Mouse (Mus musculus): ENCODE measurements around the gene Sh3rf1. TPM values are rescaled to one million over a fixed set of nuclear protein-coding genes. Genes with fewer than 3 reads are reported as not detected.

The Sh3rf1 gene
- total and polyA plus RNA-seq, 2 experiments from 2014 or later = 17.9 to 31.3 TPM

DNA sequence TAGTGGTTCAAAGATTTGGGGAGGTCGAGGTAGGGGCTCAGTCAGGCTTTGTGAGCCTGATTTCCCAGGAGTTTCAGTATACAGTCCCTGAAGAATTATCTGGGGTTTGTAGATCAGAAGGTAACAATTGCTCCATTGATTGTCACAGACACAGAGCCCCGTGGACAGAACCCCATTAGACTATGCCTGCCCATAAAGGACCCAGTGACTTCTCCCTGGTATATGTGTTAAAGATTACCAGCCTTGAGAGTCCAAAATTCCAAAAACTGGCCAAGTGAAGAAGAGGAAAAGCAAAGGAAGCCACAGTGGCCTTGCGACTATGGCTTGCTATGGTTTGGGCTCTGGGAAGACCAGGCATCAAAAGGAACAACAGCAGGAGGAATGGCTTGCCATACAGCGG is 136.7 kb downstream of the Sh3rf1 start:
- WGBS = 75% methylated on average over 4 of the region's 4 CpGs
- H3K4me3 ChIP-seq (ENCODE audit: low read length) = no peak overlapping the region
- no peak for TF ChIP-seq CTCF (IDR thresholded peaks at IDR 0.05; ENCODE audit: low read depth)
- H3K27me3 ChIP-seq (ENCODE audit: insufficient read depth, low read length) = no peaks in the 10 kb centered on the region
- no peak overlapping the region for H3K9ac ChIP-seq (replicated peaks; ENCODE audit: low read length)
- H3K4me2 ChIP-seq (ENCODE audit: low read depth, low read length) = no peak overlapping the region
- H3K4me1 ChIP-seq (ENCODE audit: insufficient read depth, low read length) = 0 out of 2 replicates have a peak, but pooled peaks cover 6% of the 10 kb centered on the region
- H3K27ac ChIP-seq = no peak overlapping the region
- ATAC-seq (no peak), DNase-seq (ENCODE audit: low spot score) (no peak)
- H3K36me3 ChIP-seq (ENCODE audit: insufficient read depth, low read length) = no peaks in the 10 kb centered on the region; the same call in 1 of the 2 replicates
- no peaks in the 10 kb centered on the region for H3K9me3 ChIP-seq (ENCODE audit: low read length)

DNA sequence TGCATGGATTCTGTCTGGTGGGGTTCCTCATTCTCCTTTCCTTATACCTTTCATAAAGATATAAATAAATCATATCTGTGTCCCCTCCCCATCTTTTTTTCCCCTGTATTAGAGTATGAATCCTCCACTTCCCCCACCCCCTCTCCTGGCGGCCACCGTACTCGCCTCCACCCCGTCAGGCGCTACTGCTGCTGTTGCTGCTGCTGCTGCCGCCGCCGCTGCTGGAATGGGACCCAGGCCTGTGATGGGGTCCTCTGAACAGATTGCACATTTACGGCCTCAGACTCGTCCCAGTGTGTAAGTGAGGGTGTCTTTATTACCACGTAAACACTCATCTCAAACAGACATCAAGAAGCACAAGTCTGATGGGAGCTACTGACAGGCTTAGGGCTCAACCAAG is 137.8 kb downstream of the Sh3rf1 start:
- 0 out of 2 replicates have a peak, but pooled peaks cover 6% of the 10 kb centered on the region for H3K4me1 ChIP-seq (ENCODE audit: insufficient read depth, low read length)
- no peak for DNase-seq (ENCODE audit: low spot score)
- H3K4me2 ChIP-seq (ENCODE audit: low read depth, low read length) = no peak overlapping the region
- no peak for ATAC-seq
- H3K36me3 ChIP-seq (ENCODE audit: insufficient read depth, low read length) = no peaks in the 10 kb centered on the region; the same call in 1 of the 2 replicates
- 89% methylated on average over 11 of the region's 11 CpGs for WGBS
- no peak overlapping the region for H3K27ac ChIP-seq
- H3K9ac ChIP-seq (replicated peaks; ENCODE audit: low read length) = no peak overlapping the region
- no peak for TF ChIP-seq CTCF (IDR thresholded peaks at IDR 0.05; ENCODE audit: low read depth)
- no peaks in the 10 kb centered on the region for H3K9me3 ChIP-seq (ENCODE audit: low read length)
- H3K27me3 ChIP-seq (ENCODE audit: insufficient read depth, low read length) = no peaks in the 10 kb centered on the region
- H3K4me3 ChIP-seq (ENCODE audit: low read length) = no peak overlapping the region

DNA sequence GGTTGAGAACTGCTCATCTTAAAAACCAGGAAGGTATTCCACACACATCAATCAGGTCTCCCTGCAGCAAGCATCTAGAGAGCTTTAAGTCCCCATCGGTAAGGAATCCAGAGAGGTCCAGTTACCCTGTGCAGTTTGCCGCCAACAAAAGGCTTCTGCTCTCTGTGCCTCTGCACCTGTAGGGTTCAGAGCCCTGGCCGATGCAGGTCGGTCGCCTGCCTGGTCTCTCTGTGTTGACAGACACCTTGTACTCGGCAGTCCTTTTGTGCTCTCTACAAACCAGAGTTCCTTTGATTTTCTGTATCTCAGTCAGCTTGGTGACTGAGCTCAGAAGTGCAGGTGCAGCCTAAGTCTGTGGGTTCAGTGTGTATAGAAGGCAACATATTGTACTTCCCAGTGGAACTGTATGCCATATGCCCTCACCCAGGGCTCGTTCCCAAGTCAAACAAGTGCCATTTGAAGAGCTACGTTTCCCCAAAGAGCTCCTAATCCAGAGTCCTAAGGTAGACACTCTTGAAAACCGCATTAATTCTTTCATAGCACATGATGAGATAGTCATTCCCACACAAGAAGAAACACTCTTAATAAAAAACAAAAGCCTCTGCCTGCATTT is 138.7 kb downstream of the Sh3rf1 start:
- no peak for DNase-seq (ENCODE audit: low spot score)
- no peak overlapping the region for H3K27ac ChIP-seq
- WGBS = 69% methylated on average over 9 of the region's 9 CpGs
- no peak for ATAC-seq
- no peaks in the 10 kb centered on the region; the same call in 1 of the 2 replicates for H3K36me3 ChIP-seq (ENCODE audit: insufficient read depth, low read length)
- H3K4me1 ChIP-seq (ENCODE audit: insufficient read depth, low read length) = 0 out of 2 replicates have a peak, but pooled peaks cover 6% of the 10 kb centered on the region
- H3K4me3 ChIP-seq (ENCODE audit: low read length) = no peak overlapping the region
- no peak for TF ChIP-seq CTCF (IDR thresholded peaks at IDR 0.05; ENCODE audit: low read depth)
- no peaks in the 10 kb centered on the region for H3K27me3 ChIP-seq (ENCODE audit: insufficient read depth, low read length)
- no peak overlapping the region for H3K4me2 ChIP-seq (ENCODE audit: low read depth, low read length)
- H3K9me3 ChIP-seq (ENCODE audit: low read length) = no peaks in the 10 kb centered on the region
- H3K9ac ChIP-seq (replicated peaks; ENCODE audit: low read length) = no peak overlapping the region

DNA sequence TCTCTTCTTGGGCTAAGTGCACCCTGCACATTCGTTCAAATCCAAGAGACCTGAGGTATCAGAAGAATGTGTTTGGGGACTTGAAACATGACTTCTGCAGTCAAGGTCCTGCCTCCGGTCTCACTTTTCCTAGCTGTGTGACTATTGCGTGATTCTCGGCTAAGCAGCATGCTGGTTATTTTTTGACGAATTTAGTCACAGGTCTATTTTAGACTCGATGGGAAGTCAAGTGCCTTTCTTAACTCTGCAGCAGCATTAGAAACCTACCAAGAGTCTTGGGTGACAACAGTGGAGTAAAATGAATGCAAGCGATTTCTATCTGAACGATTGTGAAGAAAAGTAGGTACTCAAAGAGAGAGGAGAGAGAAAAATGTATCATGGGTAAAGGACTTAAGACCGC is 149.6 kb downstream of the Sh3rf1 start:
- H3K4me2 ChIP-seq (ENCODE audit: low read depth, low read length) = no peak overlapping the region
- H3K9me3 ChIP-seq (ENCODE audit: low read length) = no peaks in the 10 kb centered on the region
- 92% methylated on average over 9 of the region's 9 CpGs for whole genome bisulfite sequencing
- no peak for TF ChIP-seq CTCF (IDR thresholded peaks at IDR 0.05; ENCODE audit: low read depth)
- no peak for DNase-seq (ENCODE audit: low spot score)
- no peak overlapping the region for H3K4me3 ChIP-seq (ENCODE audit: low read length)
- no peak for ATAC-seq
- H3K36me3 ChIP-seq (ENCODE audit: insufficient read depth, low read length) = peaks cover 15% of the 10 kb centered on the region; the same call in 1 of the 2 replicates
- H3K27me3 ChIP-seq (ENCODE audit: insufficient read depth, low read length) = no peaks in the 10 kb centered on the region
- no peaks in the 10 kb centered on the region for H3K4me1 ChIP-seq (ENCODE audit: insufficient read depth, low read length)
- no peak overlapping the region for H3K27ac ChIP-seq
- H3K9ac ChIP-seq (replicated peaks; ENCODE audit: low read length) = no peak overlapping the region

DNA sequence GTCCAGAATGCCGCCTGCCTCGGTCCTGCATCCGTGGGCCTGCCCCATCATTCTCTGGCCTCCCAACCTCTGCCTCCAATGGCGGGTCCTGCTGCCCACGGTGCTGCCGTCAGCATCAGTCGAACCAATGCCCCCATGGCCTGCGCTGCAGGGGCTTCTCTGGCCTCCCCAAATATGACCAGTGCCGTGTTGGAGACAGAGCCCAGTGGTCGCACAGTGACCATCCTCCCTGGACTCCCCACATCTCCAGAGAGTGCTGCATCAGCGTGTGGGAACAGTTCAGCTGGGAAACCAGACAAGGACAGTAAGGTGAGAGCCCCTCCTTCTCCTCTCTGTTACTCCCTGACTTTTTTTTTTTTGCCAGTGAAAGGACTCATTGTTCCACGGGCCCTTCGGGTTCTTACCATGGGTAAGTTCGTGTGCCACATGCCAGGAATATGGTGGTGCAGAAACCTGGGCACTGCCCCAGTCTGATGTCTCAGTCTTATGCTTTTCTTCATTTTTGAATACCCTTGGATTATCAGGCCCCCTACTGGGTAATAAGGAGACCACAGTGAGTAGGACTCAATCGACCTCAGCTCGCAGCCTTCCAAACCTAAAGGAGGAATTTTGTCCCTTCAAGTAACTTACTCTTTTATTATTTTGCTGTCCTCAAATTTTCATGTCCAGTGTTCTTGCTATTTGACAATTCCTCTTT is 150.5 kb downstream of the Sh3rf1 start:
- ATAC-seq (peak; percentile 58; the same call in 1 of the 2 replicates), DNase-seq (ENCODE audit: low spot score) (no peak)
- Histone ChIP-seq H3K4me3 (ENCODE audit: low read length) (no peak overlapping the region), H3K4me2 (ENCODE audit: low read depth, low read length) (no peak overlapping the region), H3K9ac (replicated peaks; ENCODE audit: low read length) (no peak overlapping the region), H3K27me3 (ENCODE audit: insufficient read depth, low read length) (no peaks in the 10 kb centered on the region), H3K4me1 (ENCODE audit: insufficient read depth, low read length) (no peaks in the 10 kb centered on the region), H3K27ac (no peak overlapping the region), H3K36me3 (ENCODE audit: insufficient read depth, low read length) (peaks cover 15% of the 10 kb centered on the region; the same call in 1 of the 2 replicates), H3K9me3 (ENCODE audit: low read length) (no peaks in the 10 kb centered on the region)
- TF ChIP-seq CTCF (IDR thresholded peaks at IDR 0.05; ENCODE audit: low read depth) = peak; percentile 53
- 79% methylated on average over 16 of the region's 16 CpGs for WGBS

DNA sequence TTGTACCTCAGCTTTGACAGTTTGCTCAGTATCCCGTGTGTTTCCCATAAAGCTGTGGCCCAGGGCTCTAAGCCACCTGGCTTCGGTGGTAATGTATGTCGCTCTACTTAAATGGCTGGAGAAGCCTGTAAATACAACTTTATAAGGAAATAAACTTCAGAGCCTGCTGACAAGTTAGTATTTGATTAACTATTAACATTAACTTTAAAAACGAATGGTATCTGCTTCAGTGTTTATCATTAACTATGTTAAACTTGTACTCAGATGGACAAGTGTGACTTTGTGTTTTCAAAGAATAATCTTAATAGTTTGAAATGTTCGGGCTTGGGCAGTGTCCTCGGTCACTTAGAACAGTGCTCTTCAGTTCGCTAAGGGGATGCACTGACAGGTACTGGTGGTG is 151.5 kb downstream of the Sh3rf1 start:
- ATAC-seq = no peak
- Histone ChIP-seq H3K27ac (no peak overlapping the region), H3K4me1 (ENCODE audit: insufficient read depth, low read length) (no peaks in the 10 kb centered on the region), H3K4me2 (ENCODE audit: low read depth, low read length) (no peak overlapping the region), H3K9me3 (ENCODE audit: low read length) (no peaks in the 10 kb centered on the region), H3K4me3 (ENCODE audit: low read length) (no peak overlapping the region), H3K27me3 (ENCODE audit: insufficient read depth, low read length) (no peaks in the 10 kb centered on the region), H3K9ac (replicated peaks; ENCODE audit: low read length) (no peak overlapping the region), H3K36me3 (ENCODE audit: insufficient read depth, low read length) (peaks cover 15% of the 10 kb centered on the region; the same call in 1 of the 2 replicates)
- TF ChIP-seq CTCF (IDR thresholded peaks at IDR 0.05; ENCODE audit: low read depth) = no peak
- DNase-seq (ENCODE audit: low spot score) = no peak
- WGBS = 92% methylated on average over 7 of the region's 7 CpGs
